Mouse (Mus musculus): ENCODE data around the gene Slc12a9.

The Slc12a9 gene

GRCm38 (mm10) chr5:137314193-137315083 lies 19.0 kb downstream of the Slc12a9 start, which contains the start of gene Trip6:
TSS of gene Trip6 (minus strand) at chr5:137314404.
- intact Hi-C loops (cut with DNase I), result no loop called here

GRCm38 (mm10) chr5:137313466-137314192 lies 19.8 kb downstream of the Slc12a9 start:
- intact Hi-C loops (cut with DNase I), result no loop called here

- intact Hi-C loops (cut with DNase I), result no loop called here
Measured at GRCm38 (mm10) chr5:137308356-137308755, 25.0 kb downstream of the Slc12a9 start.

- intact Hi-C loops (cut with DNase I), result no loop called here
Measured at GRCm38 (mm10) chr5:137307071-137307912, 26.1 kb downstream of the Slc12a9 start, which contains the start of gene Srrt. TSS of gene Srrt (minus strand) at chr5:137307674.

- intact Hi-C loops (cut with DNase I), result no loop called here
Measured at GRCm38 (mm10) chr5:137306439-137307005, 26.9 kb downstream of the Slc12a9 start.

- intact Hi-C loops (cut with DNase I), result no loop called here
Measured at GRCm38 (mm10) chr5:137305822-137306221, 27.6 kb downstream of the Slc12a9 start.

- intact Hi-C loops (cut with DNase I), result no loop called here
Measured at GRCm38 (mm10) chr5:137304816-137305215, 28.6 kb downstream of the Slc12a9 start.

- intact Hi-C loops (cut with DNase I), result no loop called here
Measured at GRCm38 (mm10) chr5:137304165-137304564, 29.2 kb downstream of the Slc12a9 start.

- intact Hi-C loops (cut with DNase I), result no loop called here
Measured at GRCm38 (mm10) chr5:137303609-137304008, 29.8 kb downstream of the Slc12a9 start.

- intact Hi-C loops (cut with DNase I), result no loop called here
Measured at GRCm38 (mm10) chr5:137301253-137301652, 32.1 kb downstream of the Slc12a9 start.

- intact Hi-C loops (cut with DNase I), result no loop called here
Measured at GRCm38 (mm10) chr5:137299240-137299639, 34.2 kb downstream of the Slc12a9 start.

GRCm38 (mm10) chr5:137297126-137297525 lies 36.3 kb downstream of the Slc12a9 start:
- intact Hi-C loops (cut with DNase I), result no loop called here

- intact Hi-C loops (cut with DNase I), result no loop called here
Measured at GRCm38 (mm10) chr5:137295712-137296111, 37.7 kb downstream of the Slc12a9 start.

- intact Hi-C loops (cut with DNase I), result no loop called here
Measured at GRCm38 (mm10) chr5:137295296-137295695, 38.1 kb downstream of the Slc12a9 start.

GRCm38 (mm10) chr5:137294744-137295093 lies 38.7 kb downstream of the Slc12a9 start:
- intact Hi-C loops (cut with DNase I), result loop anchor here (5.0 kb wide), 1 partner anchor 83 kb away; no protein-coding TSS in a partner anchor

GRCm38 (mm10) chr5:137293839-137294743 lies 39.3 kb downstream of the Slc12a9 start, which contains the start of gene Ufsp1:
TSS of gene Ufsp1 (plus strand) at chr5:137294629.
- intact Hi-C loops (cut with DNase I), result loop anchor here (5.0 kb wide), 1 partner anchor 83 kb away; no protein-coding TSS in a partner anchor

GRCm38 (mm10) chr5:137293282-137293681 lies 40.1 kb downstream of the Slc12a9 start:
- intact Hi-C loops (cut with DNase I), result loop anchor here (5.0 kb wide), 1 partner anchor 84 kb away; no protein-coding TSS in a partner anchor

GRCm38 (mm10) chr5:137291381-137291926 lies 41.9 kb downstream of the Slc12a9 start:
- intact Hi-C loops (cut with DNase I), result loop anchor here (5.0 kb wide), 1 partner anchor 86 kb away; no protein-coding TSS in a partner anchor

- intact Hi-C loops (cut with DNase I), result loop anchor here (5.0 kb wide), 1 partner anchor 87 kb away; no protein-coding TSS in a partner anchor
Measured at GRCm38 (mm10) chr5:137290677-137291076, 42.7 kb downstream of the Slc12a9 start.
